Mouse (Mus musculus): ENCODE measurements around the gene Plekhd1. TPM values are rescaled to one million over a fixed set of nuclear protein-coding genes. Genes with fewer than 3 reads are reported as not detected.

Plekhd1 gene
- polyA plus RNA-seq, 1 experiment, result 7.7 TPM

DNA sequence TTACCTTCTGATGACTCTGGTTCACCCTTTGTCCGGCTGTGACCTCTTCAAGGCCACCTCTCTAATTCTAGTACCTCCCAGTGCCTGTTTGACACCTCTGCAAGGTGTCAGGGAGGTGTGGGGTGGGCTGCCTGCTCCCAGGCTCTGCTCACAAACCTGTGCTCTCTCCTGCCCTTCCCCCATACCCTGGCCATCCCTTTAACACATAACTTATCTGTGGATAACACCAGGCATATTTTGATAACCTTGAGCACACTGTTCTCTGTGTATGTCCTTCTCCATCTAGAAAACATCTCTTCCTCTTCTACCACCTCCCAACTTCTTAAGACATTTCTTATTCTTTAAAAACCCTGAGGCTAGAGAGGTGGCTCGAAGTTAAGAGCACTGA, 6.7 kb downstream of the Plekhd1 start:
- DNase-seq (ENCODE audit: low spot score), result no peak

DNA sequence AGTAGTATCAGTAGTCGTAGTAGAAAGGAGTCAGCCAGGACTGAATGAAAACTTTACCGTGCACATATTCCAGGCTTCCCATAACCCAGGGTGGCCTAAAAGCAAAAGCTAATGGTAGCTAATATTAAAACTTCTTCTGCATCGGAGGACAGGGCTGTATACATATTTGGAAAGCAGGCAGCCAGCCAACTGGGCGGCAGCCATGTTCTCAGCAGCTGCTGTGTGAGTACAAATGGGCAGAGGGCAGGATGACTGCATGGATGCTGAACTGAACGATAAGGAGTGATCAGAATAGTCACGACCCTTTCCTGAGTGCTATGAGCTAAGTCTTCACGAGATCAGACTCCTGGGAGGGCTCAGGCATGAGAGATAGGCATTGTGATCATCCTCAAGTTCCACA, 8.9 kb downstream of the Plekhd1 start:
- no peak for DNase-seq (ENCODE audit: low spot score)

DNA sequence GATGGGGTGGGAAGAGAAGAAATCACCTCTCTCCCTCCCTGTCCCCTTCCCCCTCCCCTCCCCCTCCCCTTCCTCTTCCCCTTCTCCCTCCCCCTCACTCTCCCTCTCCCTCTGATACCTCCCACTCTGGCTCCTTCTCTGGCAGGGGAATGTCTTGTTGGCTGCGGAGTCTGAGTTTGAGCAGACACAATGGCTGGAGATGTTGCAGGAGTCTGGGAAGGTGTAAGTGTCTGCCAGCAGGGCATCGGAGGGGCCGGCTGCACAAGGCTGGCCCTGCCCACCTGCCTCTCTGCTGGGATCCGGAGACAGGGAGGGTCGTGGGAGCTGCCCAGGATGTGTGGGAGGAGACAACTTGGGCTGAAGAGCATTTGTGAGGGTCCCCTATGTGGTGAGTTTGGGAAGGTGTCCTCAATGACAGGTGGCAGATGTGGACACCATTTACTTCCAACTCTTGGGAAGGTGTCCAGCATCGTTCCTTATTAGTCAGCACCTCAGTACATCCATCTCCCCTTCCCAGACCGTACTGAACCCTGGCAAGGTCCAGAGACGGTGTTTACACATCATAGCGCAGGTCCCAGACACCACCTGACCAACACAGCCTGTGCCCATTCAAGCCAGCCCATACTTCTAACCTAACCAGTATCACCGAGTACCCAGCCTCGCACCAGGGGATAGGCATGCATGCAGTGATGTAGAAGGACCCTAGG, 14.0 kb downstream of the Plekhd1 start:
- no peak for DNase-seq (ENCODE audit: low spot score)

DNA sequence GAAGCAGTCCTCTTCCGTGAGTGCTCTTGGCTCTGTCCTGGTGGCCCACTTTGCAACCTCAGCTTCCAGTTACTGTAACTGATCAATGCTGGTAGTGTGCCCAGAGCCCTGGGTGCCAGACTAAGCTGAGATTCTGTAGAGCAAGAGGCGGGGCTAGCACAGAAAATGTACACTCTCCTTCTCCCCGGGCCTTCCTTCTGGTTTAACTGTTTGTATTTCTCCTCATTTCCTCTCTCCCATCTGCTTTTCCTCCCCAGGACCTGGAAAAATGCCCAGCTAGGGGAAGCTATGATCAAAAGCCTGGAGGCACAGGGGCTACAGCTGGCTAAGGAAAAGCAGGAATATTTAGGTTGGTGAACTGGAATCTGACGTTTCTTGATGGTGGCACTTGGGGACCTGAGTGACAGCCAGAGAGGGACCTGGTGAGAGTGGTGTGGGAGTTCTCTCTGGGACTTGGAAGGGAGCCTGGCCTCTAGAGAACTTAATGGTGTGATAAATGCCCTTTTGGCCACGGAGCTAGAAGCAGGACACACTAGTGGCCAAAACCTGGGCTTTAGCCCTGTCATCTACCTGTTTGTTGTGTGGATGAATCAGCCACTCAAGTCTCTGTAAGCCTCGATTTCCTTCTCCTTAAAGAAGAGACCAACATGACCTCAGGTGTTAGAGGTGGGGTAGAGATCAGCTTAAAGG, 14.7 kb downstream of the Plekhd1 start:
- no peak for DNase-seq (ENCODE audit: low spot score)

- DNase-seq (ENCODE audit: low spot score), result no peak
These were observed 23.5 kb downstream of the Plekhd1 start for GRCm38 (mm10) chr12:80715915-80716314.

DNA sequence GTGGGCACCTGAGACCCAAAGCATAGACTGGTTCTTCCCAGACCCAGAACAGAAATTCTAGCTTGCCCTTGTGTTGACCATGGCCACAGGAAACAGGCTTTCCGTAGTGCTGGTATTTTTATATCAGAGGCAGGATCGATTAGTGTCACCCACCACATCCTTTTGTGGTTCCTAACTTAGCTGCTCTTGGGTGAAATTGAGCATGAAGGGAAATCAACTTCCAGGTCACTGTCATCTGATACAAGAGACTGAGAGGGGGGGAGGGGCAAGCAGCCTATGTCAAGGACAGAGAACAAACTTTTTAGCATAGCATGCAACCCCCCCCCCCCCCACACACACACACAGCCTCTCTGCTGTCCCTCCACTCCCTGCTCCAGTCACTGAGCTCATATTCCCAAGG, 26.8 kb downstream of the Plekhd1 start:
- DNase-seq (ENCODE audit: low spot score), result no peak

DNA sequence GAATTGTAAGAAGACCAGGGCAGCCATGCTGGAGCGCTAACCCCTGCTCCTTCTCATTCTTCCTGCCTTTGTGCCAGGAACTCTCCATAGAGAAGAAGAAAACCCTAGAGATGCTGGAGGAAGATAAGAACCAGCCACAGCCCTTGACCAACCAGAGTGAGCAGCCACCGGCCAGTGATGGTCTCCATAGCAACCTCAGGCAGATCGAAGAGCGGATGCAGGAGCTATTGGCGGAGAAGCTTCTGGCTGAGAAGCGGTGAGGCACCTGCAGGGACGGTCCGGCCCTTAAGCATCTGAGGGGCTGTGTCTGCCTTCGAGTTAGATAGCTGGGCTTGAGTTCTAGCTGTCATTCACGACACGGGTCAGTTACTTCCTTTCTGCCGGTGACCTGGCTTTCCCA, 28.1 kb downstream of the Plekhd1 start:
- DNase-seq (ENCODE audit: low spot score), result no peak

- DNase-seq (ENCODE audit: low spot score), result no peak
These were observed 29.1 kb downstream of the Plekhd1 start for GRCm38 (mm10) chr12:80721458-80721857.

GRCm38 (mm10) chr12:80724853-80725559, 32.6 kb downstream of the Plekhd1 start:
- peak; percentile 72 for DNase-seq (ENCODE audit: low spot score)

GRCm38 (mm10) chr12:80728207-80728606, 35.8 kb downstream of the Plekhd1 start:
- DNase-seq (ENCODE audit: low spot score), result no peak

- DNase-seq (ENCODE audit: low spot score), result no peak
These were observed 36.4 kb downstream of the Plekhd1 start for GRCm38 (mm10) chr12:80728814-80729213.

DNA sequence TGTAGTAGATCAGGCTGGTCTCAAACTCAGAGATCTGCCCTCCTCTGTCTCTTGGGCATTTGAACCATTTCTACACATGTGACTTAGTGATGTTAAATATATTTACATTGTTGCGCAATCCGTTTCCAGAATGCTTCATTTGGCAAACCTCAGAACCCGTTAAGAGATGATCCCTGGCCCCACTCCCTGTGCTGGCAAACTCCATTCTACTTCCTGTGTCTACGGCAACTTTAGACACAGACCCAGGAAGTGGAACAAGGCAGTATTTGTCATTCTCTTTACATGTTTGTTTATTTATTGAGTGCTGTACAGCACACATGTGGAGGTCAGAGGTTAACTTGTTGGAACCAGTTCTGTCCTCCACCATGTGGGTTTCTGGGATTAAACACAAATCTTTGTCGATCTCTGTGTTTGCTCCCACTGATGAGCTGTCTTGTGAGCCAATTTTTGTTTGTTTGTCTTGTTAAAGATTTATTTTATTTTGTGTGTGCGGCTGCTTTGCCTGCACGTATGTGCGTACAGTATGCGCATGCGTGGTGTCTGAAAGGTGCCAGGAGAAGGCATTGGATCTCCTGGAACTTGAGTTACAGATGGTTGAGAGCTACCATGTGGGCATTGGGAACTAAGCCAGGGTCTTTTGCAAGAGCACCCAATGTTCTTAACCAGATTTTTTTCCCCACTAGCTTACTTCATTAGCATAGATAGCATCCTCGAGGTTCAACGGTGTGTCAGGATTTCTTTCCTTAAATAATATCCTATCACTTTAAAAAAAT, 37.6 kb downstream of the Plekhd1 start:
- DNase-seq (ENCODE audit: low spot score), result no peak

DNA sequence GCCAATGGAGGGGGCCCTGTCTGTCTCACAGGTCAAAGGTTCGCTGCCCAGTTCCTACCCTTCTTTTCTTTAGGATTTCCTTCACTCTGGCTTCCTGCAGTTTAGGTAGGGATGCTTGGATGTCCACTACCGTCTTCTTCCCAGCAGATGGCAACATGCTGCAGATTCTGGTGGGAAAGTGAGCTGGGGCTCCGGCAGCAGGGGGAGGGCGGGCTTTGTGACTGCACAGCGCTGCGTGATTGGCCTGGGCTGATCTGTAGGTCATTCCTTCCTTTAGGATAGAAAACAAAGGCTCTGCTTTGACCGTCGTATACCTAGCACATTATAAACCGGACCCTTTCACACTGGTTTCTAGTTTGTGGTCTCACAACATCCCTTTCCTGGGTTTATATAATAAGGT, 38.2 kb downstream of the Plekhd1 start:
- DNase-seq (ENCODE audit: low spot score), result no peak

GRCm38 (mm10) chr12:80734526-80735470, 42.4 kb downstream of the Plekhd1 start:
- no peak for DNase-seq (ENCODE audit: low spot score)

DNA sequence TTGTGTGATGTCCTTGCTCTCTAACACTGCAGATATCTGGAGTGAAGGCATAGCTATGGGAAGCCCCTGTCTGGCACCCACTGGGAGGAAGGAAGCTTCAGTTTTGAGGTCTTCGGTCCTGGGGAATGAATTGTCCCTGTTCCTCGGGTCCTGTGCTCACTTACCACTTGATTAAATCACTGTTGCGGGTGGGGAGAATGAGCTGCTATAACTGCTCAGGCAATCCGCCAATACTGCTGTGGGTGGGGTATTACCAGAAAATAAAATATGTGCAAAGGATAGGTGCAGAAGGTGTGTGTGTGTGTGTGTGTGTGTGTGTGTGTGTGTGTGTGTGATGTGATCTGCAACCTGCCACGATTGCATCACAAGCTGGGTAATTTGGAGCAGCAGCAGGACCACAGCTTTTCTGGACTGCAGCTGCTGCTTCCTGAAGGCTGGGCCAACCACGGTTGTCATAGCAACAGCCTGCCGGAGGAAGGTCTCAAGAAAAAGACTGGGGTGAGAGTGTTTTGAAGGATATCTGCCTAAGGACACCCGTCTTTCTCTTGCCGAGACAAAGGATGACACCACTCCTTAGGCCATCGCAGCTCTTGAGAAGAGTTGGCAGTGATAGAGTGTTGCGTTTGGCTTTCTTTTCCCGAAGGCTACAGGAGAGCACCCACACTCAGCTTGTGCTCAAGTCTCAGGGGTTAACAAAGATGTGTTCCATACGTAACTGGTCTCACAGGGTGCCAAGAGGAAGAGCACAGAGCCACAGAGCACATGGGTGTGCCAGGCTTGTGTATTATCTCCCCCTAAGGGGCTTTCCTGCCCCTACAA, 44.3 kb downstream of the Plekhd1 start:
- DNase-seq (ENCODE audit: low spot score), result no peak

- DNase-seq (ENCODE audit: low spot score), result no peak
These were observed 44.9 kb downstream of the Plekhd1 start for GRCm38 (mm10) chr12:80737283-80737600.

DNA sequence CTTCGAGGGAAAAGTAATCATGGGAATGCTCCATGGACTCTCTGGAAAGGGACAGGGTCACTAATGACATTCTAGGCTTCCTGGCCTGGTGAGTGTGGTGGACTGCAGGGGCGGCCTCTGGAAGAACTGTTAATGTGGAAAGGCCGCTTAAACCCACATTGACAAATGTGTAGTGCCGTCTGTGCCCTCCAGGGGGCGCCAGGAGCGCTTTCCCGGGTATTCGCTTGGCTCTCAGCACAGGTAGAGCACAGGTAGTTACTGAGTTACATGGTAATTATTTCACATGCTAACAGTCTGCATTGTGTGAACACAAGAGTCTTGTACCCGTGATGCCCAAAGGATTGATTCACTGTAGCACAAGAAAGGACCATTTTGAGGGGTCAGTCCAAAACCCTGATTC, 47.1 kb downstream of the Plekhd1 start:
- DNase-seq (ENCODE audit: low spot score), result no peak

DNA sequence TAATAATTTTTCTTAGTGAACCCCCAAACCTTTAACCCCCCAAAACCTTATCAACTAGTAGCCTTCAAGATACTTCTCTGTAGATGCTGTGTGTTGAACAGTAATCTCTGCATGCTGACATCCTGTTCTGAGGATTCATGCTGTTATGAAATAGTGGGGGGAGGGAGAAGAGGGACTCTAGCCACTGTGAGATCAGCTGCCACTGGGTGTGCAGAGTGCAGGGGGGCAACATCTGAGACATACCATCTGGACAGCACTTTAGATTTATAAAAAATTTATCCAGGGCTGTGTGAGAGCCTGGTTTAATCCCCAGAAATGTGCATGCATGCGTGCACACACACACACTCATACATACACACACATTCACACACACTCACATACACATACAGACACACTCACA, 52.2 kb downstream of the Plekhd1 start:
- DNase-seq (ENCODE audit: low spot score), result no peak

DNA sequence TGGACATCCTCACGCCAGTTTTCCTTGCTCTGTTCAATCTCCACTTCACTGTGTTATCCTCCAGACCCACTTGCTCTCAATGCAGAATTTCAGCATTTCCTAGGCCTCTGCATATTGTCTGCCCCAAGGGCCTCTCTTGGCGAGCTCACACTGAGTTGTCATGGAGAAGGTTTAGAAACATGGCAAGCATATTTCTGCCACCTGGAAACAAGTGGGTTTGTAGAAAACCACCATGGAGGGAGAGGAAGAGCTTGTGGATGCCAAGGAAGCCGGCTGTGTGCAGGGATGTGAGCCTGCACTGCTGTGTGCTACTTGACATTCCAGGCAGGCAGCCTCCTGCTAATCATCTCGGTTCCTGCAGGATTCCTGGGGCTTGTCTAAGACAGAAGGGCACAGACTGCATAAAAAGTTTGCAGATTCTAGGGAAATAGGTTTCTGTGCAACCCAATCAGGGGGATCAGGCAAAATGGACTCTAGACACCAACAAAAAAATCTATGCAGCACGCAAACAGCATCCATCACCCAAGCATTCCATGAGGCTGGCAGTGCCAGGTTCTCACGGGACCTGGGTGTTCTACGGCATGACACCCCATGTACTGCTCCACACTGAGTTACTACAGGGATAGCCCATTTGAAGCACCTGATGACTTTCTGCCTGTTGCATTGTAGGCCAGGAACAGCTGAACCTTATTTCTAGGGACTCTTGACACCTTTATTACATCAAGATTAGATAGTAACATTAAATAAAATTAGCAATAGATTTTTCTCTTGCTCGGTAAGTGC, 53.8 kb downstream of the Plekhd1 start:
- no peak for DNase-seq (ENCODE audit: low spot score)

DNA sequence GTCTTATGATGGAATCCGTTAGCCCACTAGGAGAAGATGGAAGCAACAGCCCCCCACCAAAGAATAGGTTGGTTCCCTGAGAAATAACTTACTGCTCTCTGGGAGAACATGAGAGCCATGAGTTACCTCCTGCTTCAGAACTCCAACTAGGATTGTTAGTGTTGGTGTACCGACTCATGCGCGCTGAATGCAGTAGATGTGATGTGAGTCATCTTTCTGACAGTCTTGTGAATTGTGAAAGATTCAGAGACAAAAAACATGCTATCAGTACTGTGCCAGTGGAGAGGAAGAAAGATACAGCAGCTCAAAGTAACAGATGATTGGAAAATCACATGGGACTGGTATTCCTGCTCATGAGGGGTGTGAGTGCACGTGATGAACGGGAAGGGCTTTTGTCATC, 59.2 kb downstream of the Plekhd1 start:
- DNase-seq (ENCODE audit: low spot score), result no peak

Measured in urinary bladder, adult 2 months (tissue).